Mouse (Mus musculus) megakaryocyte-erythroid progenitor cell, adult 5-6 weeks (primary cell): ENCODE data around the gene Chpt1. TPM values are rescaled to one million over a fixed set of nuclear protein-coding genes. Genes with fewer than 3 reads are reported as not detected.
"Not testable (repeated sequence)": the region's sequence is repeated elsewhere in the genome, so short reads cannot be mapped to it uniquely, and the experiment has no call there.

Experiments used
- ATAC-seq: replicated peaks from 2 replicates; pipeline ENCODE4 v1.8.0; 2016; ENCODE audit warnings: mild to moderate bottlenecking, inconsistent platforms; ENCODE audit not compliant: severe bottlenecking, poor library complexity, low FRiP score, low TSS enrichment
- total RNA-seq, 2 experiments: library from RNA; stranded (forward) in 1 of 2; stranded (reverse) in 1 of 2; fragments of 200-1000, 215-1000 nt in 1 of 2; fragments of >200 nt in 1 of 2; fragmentation: Nextera tagmentation in 1 of 2; gene quantifications; 2 replicates each; pipeline ENCODE4 v1.2.3; 2014 to 2017

Gene Chpt1
- total RNA-seq, 2 experiments from 2014 or later: 2.9 to 6.9 TPM

GRCm38 (mm10) chr10:88499993-88500392 lies 3.9 kb downstream of the Chpt1 start:
- ATAC-seq: no peak

DNA sequence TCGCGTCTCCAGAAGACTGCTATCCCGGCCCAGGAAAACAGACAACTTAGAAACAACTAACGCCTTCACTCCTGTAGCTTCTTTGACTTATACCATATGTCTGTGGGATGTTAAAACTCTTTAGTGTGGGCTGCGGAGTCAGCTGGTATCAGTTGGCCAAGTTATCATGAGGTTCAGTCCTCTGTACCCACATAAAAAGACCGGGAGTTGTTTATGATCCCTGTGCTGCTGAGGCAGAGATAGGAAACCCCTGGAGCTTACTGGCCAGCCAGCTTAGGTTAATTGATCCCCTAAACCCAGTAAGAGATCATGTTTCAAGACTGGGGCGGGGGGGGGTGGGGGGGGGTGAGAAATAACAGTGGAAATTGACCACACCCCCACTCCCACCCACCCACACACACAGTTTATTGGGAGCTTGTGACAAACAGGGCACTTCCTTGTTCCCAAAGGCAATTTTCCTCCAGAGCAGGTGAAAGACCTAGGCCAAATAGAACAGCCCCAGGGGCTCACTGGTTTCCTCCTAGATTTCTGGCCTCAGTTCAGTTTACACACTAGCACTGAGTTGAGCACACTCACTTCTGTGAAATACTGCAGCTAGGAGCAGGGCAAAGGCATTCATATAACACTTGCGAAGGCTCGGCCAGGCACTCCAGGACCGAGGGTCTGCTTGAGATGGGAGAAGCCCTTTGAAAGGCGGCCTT lies 6.9 kb downstream of the Chpt1 start:
- ATAC-seq: no peak

DNA sequence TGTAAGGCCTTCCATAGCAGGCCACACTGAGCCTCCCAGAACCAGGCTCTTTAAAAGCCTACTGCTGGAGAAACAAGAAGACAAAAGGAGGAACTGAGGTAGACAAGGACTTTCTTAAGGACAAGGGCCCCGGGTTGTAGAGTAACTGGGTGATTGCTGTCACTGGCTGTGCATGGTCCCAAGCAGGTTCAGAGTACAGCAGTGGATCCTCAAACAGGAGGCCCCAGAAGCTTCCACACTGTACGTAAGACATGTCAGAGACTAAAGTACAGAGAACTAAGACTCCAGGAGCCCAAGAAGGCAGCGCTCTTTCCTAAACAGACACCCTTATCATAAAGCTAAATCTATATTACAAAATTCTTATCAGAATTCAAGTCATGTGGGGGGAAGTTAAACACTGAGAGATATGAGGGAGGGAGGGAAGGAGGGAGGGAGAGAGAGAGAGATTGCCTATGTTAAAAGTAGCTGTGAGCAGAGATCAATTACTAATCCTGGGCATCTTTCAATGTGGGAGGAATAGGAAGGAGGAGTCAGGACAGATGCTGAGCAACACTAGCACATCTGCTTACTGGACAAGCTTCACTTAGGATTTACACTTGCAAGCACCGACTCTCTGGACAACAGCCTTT lies 8.8 kb downstream of the Chpt1 start:
- ATAC-seq: no peak

GRCm38 (mm10) chr10:88492658-88493057 lies 11.2 kb downstream of the Chpt1 start:
- ATAC-seq: no peak

DNA sequence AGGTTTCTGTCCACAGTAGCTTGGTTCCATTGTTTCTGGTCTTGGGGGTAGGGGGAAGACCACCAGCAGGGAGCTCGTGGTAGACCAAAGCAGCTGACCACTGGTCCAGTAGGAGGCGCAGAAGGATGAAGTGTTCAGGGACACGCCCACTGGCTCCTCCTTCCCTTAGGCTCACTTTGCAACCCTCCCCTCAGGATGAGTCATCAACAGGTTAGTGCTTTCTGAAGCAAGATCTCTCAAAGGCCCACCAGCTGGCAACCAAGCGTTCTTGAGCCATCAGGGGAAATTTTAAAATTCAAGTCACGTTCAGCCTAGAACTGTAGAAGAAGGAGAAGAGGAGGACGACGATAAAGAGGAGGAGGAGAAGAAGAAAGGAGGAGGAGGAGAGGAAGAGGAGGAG lies 12.2 kb downstream of the Chpt1 start:
- no peak for ATAC-seq

DNA sequence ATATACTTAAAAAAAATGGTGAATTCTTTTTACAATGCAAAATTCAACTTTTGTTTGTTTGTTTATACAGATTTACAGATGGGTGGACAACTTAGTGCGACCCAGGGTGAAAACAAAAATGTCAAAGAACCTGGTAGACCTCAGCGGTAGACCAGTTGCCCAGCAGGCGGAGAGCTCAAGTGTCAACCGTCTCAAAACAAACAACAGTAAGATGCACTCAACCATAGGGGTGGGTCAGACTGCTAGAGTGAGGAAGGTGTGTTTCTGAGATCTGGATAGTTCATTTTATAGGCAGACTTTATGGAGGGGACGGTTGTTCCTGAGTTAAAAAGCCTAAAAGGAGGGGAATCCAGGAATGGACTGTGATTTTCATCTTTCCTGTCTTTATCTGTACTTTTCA lies 15.2 kb downstream of the Chpt1 start:
- no peak for ATAC-seq

- ATAC-seq: not testable (repeated sequence)
Observed at GRCm38 (mm10) chr10:88482866-88483265, 21.0 kb downstream of the Chpt1 start.

GRCm38 (mm10) chr10:88460122-88460820 lies 43.6 kb downstream of the Chpt1 start:
- no peak for ATAC-seq

- no peak; the same call in 1 of the 2 replicates for ATAC-seq
Observed at GRCm38 (mm10) chr10:88459502-88459992, 44.3 kb downstream of the Chpt1 start, which contains the start of gene Sycp3. Gene Sycp3 (plus strand): TSS chr10:88459569.

DNA sequence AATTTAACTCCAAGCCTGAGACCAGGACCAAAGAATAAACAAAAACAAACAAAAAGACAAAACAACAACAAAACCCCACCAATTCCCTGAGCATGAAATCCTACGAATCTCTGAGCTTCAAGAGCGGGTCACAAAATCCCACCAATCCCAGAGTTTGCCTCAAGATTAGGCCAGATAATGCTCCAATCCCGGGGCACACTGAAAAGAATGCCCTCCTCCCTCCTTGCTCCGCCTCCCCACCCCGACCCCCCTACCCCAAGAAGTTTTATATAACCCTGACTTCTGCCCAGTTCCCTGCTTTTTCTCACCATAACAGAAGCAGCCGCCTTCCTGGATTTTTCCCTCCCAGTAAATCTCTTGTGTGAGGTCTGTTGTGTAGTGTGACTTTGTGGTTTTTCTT lies 46.1 kb downstream of the Chpt1 start:
- no peak for ATAC-seq

GRCm38 (mm10) chr10:88451990-88452389 lies 51.9 kb downstream of the Chpt1 start:
- ATAC-seq: no peak

DNA sequence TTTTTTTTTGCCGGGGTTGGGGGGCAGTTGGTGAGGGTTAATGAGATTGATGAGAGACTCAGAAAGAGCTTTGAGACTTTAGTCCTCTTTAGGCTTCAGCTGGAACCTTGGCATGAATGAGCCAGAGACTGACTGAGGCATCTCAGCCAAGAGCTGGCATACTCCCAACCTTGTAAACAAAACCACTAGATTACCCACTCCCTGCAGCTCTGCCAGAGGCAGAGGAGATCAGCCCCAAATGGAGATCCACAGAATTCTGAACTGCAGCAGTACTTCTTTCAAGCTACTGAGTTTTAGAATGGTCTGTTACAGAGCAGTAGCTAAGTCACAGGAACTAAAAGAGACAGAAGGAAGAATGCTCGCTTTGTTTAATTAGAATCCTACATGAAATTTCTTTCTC lies 52.7 kb downstream of the Chpt1 start:
- ATAC-seq: peak; percentile 53; the same call in 1 of the 2 replicates

GRCm38 (mm10) chr10:88441224-88441623 lies 62.6 kb downstream of the Chpt1 start:
- no peak for ATAC-seq

DNA sequence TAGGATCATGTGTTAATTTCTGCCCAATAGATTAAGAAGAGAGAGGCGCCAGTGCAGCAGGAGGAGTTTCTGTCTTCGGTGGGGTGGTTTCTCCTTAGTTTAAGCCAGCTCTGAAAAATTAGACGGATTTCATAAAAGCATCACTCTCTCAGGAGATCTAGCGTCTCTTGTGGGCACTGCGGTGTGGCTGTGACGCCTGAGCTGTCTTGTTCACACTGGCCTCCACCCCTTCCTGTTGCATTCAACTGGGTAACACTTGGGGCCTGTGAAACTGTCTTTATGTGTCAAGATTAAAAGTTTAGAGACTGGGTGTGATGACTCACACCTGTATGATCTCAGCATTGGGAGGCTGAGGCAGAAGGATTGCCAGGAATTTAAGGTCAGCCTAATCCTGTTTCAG lies 75.9 kb downstream of the Chpt1 start:
- ATAC-seq: no peak

DNA sequence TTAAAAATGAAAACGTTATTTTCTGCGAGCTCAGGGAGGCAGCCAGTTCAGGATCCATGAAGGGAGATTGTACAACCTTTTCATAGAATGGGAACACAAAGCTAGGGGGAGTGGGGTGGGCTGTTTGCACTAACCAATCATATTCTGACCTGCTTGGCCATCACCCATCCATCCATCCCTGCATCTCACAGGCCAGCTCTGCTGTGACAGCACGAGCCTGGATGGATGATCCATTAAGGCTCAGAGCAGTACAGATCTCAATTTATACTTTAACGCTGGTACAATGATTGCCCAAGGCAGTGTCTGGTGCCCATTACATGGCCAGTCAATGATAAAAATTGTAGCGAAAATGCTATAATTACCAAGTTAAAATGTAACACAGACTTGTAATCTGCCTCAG lies 77.0 kb downstream of the Chpt1 start:
- ATAC-seq: no peak

DNA sequence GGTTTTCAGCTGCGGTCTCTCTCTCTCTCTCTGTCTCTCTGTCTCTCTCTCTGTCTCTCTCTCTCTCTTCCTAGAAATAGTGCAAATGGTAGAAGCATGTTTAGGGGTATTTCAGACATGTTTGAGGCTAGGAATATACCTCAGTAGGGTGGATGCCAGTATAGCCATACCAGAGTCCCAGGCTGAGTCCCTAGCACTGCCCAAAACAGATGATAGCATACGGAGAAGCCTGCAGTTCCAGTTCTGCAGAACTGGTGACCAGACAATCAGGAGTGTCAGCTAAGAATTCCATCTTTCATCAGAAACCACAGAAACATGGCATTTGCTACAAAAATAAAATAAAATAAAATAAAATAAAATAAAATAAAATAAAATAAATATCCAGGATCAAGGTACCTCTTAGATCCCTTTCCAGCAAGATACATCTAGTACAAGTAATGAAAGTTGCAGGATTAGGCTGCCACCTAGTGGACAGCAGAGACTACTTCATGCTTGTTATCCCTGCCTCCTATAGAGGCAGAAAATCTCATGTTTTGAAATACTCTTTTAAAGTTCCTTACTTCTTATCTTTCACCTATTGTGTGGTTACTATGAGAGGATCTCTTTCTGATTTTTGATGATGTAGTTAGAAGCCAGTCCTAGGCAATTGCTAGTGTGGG lies 77.6 kb downstream of the Chpt1 start:
- peak; percentile 81 for ATAC-seq

DNA sequence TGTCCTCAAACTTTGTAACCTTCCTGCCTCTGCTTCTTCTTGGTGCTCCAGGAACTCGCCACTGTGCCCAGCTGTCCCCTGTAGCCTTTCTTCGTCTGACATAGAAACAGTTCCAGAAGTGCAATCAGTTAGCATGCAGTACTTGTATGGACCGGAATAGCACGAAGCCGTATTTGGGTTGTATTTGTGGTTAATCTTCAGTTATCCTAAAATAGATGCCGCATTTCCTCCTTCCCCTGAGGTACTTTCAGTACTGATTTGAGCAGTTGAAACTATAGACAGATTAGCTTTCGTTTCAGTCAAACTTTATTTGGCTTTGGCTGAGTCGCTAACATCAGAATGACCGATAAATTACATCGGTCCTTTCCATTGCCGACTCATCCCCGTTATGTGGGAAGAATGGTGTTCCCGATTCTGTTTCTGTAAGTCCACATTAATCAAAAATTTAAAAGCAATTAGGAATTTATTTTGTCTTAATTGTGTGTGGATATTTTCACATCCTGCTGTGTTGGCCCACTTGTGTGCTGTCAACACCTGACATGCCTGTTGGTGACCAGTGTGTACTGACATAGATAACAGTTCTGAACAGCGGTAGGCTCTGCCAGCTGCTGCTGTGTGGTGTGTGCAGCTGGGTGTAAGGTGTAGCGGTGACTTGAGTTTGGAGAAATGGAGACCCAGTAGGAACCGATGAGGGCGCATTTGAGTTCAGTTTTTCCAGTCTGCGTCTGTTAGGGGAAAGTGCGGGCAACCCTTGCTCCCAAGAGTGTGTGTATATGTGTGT lies 83.0 kb downstream of the Chpt1 start:
- peak; percentile 91 for ATAC-seq

DNA sequence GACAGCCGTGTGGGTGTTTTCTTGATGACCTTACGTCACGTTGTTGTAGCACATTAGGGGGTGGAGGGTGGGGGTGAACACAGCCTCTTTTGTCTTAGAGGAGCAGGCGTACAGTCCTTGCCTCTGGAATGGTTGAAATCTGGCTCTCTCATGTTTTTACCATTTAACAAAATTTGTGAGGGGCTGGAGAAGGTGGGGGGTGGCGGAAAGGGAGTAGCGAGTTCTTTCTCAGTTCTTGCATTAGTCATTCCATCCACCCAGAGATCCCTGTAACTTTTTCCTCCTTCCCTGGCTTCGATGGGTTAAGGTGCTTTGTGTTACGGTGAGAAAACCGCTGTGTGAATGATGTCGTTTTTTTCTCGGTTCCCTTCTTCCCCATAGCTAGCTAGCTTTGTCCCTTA lies 83.7 kb downstream of the Chpt1 start:
- no peak for ATAC-seq

GRCm38 (mm10) chr10:88417686-88418085 lies 86.2 kb downstream of the Chpt1 start:
- ATAC-seq: no peak
